Mouse (Mus musculus): ENCODE results near the gene Olfr1030.

GRCm38 (mm10) chr2:85978976-85979375, at the start of gene Olfr1030:
- TF ChIP-seq CTCF (IDR thresholded peaks at IDR 0.05; ENCODE audit: low read depth) (no peak), EP300 (IDR thresholded peaks at IDR 0.05; ENCODE audit: low read depth) (no peak)
